Mouse (Mus musculus) adrenal gland, postnatal 36 days (tissue): Measurements from ENCODE around the gene Ung. TPM values are rescaled to one million over a fixed set of nuclear protein-coding genes. Genes with fewer than 3 reads are reported as not detected.

Experiments used
- DNase-seq, 2 experiments: peaks; one replicate each; pipeline ENCODE4 v3.0.0; 2021; ENCODE audit warnings: mixed read lengths in 1 of 2
- total RNA-seq, 2 experiments: library from RNA; stranded (reverse); gene quantifications; 2 replicates each; pipeline ENCODE4 v1.2.3; 2021

The Ung gene
- total RNA-seq, 2 experiments from 2014 or later, result 4.0 to 5.5 TPM

DNA sequence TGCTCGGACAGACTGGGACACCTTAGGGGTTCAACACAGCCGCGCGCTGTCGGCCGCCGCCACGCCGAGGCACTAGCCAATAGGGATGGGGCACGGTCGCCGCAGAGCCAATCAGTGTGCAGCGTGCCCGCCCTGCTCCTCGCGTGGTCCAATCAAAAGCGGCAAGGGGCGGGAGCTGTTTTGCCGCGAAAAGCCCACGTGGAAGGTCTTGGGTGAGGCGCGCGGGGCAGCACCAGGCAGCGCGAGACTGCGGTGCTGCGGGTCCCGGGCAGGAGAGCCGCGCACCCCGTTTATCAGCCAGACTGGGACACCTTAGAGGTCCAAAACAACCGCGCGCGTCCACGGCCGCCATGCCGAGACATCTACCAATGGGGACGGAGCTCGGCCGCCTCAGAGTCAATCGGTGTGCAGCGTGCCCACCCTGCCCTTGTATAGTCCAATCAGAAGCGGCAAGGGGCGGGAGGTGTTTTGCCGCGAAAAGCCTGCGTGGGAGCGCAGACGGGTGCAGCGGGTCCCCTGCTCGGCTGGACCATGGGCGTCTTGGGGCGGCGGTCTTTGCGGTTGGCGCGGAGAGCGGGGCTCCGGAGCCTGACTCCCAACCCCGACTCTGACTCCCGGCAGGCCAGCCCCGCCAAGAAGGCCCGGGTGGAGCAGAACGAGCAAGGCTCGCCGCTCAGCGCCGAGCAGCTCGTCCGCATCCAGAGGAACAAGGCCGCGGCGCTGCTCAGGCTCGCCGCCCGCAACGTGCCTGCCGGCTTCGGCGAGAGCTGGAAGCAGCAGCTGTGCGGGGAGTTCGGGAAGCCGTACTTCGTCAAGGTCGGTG is 723 bp downstream of the Ung start:
- DNase-seq, result peak; percentile 95 to 96

- peak in 1 of 2 experiments; percentile 73 for DNase-seq
Measured at GRCm38 (mm10) chr5:114131521-114131840, 1.3 kb downstream of the Ung start.

DNA sequence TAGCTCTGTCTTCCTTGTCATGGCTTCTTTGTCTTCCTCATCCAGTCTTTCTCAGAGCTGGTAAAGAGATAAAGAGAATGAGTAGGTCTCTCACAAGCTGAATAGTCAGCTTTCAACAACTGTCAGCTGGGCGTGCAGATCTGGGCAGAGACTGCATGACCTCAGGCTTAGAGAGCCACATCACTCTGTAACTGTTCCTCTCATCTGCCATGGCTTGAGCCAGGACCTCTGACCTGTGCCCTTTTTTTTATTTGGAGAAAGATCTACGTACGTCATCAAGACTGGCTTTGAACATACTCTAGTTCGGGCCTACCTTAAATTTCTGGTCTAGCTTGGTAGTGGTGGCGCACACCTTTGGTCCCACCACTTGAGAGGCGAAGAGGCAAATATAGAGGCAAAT is 2.7 kb downstream of the Ung start:
- no peak for DNase-seq

DNA sequence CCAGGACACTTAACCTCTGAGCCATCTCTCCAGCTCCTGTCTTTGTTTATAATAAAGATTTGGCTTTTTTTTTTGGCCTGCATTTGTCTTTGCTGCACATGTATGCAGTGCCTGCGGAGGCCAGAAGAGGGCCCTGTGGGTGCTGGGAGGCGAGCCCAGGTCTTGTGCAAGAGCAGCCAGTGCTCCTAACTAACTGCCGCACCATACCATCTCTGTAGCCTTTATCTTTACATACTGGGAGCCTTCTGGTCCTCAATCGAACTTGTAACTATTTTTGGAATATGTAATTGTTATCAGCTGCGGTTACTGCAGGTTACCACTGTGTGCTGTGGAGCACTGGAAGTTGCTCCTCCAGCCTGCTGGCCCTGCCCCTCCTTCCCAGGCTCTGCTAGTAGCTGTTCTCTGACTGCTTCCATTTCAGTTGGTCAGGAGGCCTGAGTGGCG is 3.9 kb downstream of the Ung start:
- DNase-seq, result peak; percentile 84 to 88

DNA sequence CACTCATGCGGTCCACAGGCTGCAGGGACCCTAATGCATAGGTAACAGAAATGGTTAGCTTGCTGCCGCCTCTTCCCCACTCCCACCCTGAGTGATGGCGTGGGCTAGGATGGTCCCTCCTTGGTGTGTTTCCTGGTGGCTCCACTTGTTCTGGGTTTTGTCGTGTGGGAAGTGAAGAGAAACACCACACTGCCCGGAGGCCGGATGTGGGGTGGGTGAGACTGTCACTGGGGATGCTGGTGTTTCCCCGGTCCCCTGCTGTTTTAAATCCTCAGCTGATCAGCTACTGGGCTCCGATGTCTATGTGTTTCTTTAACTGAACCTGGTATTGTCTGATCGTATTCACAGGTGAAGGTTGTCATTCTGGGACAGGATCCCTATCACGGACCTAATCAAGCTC is 5.3 kb downstream of the Ung start:
- no peak for DNase-seq

GRCm38 (mm10) chr5:114137481-114138276 is 7.5 kb downstream of the Ung start:
- DNase-seq, result peak in 1 of 2 experiments; percentile 29

DNA sequence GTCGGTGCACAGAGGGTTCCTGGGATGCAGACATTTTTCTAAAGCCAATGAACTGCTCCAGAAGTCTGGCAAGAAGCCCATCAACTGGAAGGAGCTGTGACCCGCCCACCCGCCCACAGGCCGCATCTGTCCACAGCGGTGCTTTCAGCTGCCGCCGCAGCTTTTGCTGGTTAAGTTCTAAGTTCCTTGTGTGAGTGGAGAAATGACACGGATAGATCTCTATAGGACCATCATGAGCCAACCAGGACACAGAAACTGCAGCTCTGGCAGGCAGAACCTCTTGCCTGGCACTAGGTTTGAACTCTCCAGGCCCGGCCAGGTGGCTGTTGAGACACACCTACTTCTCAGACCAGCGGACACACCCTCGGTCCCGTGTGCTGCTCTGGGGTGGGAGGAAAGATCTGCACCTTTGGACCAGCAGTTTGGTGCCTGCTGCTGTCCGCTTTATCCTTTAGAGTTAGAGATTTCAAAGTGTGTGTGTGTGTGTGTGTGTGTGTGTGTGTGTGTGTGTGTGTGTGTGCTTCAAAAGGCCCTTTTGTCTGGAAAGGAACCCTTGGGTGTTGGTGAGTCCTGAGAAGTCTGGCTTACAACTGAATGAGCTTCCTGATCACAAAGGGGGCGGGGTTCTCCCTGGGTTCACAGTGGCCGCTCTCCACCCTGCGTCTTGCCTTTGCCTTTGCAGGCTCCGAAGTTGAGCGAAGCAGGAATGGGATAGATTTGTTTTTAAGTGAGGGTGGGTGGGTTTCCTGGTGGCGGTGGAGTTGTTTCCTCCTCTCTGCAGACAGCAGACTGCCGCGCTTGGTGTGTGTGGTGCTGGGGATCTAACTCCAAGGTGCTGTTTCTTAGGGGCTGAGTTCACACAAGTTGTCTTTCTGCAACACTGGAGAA is 8.3 kb downstream of the Ung start:
- peak in 1 of 2 experiments; percentile 64 for DNase-seq

DNA sequence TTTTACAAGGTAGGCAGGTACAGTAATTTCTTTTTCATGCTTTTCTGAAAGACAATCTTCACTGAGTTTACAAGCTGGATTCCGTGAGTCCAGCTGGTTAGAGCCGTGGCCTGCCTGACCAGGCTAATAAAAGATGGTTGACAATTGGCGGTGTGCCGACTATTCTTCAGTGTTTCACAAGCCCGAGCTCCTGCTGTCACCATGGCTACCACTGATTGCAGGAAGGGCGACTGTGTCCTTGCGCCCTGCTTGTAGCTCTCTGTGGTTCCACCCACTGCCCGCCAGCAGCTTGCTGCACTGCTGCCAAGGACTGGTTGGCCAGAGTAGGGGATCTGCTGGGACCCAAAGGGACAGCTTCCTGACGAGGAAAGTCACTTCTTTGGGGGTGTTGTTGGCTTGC is 9.0 kb downstream of the Ung start:
- peak; percentile 90 to 93 for DNase-seq

DNA sequence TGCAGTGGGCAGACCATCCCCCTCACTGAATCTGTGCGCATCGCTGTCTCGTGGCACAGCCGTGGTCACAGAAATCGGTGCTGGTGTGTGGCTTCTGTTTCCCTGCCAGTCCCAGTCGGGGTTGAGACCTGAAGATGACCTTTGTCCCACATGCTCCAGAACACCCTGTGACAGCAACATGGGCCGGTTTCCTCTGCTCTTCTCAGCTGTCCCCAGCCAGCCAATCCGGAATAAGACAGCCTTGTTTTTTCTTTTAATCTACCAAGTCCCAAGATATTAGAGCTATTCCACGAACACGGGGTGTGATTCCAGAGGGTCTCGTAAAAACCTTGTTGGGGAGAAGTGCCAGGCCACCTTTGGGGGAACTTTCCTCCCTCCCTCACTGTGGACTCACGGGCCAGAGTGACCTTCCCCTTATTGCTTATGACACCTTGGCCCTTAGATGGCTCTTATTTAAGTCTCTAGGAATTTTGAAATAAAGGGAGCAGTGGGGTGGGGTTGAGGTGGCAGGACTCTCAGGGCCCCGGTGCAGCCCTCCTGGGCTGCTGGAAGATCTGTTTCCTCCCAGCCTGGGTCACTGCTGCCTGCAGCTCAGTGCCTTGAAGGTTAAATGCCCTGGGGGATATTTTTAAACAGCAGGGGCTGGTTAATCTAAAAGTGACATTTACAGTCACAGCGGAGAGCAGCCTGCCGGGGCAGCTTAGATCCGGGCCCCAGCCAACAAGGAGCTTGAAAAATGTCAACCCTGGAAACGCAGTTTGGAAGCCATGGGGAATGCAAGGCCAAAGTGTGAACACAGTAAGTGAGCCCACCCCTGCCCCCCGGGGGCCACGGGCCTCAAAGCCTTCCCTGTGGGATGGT is 16.1 kb downstream of the Ung start, which contains the start of gene Acacb:
Gene Acacb (plus strand): TSS at position 508 of the 861 bp plus-strand sequence.
- peak; percentile 52 to 66 for DNase-seq

DNA sequence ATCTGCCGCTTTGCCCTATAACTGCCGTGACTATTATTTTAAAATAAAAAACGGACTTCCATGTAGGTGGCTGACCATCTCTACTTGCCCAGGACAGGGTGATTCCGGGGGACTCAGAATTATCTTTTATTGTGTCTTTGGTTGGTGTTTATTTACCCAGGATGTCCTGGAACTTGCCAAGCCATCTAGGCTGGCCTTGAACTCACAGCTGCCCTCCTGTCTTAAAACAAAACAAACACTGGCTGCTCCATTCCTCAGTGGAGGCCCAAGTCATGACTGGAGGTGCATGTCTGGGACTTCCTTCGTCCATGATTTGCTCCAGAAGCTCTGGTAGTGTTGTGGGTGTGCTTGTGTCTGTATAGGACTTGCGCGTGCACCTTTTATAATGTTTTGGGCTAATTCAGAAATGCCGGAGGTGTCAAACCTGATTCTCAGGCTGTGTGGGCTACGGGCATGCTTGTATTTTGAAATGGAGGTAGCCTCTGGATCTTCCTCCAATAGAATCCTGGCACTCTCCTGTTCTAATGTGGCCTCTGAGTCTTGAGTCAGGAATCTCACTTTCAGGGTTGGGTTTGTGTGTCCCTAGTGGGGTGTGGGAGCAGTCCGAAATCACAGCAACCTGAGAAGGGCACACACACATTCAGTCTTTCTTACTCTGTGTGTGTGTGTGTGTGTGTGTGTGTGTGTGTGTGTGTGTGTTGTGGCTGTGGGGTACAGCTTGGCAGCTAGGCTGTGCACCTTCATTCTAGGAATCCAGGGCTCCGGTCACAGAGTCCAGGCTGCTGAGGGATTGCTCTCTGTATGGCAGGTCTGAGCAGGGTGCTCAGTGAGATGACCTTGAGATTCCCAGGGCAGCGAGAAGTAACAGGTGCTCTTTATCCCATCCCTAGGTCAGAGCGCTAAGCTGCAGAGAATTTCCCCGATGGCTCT is 17.1 kb downstream of the Ung start:
- peak in 1 of 2 experiments; percentile 37 for DNase-seq

DNA sequence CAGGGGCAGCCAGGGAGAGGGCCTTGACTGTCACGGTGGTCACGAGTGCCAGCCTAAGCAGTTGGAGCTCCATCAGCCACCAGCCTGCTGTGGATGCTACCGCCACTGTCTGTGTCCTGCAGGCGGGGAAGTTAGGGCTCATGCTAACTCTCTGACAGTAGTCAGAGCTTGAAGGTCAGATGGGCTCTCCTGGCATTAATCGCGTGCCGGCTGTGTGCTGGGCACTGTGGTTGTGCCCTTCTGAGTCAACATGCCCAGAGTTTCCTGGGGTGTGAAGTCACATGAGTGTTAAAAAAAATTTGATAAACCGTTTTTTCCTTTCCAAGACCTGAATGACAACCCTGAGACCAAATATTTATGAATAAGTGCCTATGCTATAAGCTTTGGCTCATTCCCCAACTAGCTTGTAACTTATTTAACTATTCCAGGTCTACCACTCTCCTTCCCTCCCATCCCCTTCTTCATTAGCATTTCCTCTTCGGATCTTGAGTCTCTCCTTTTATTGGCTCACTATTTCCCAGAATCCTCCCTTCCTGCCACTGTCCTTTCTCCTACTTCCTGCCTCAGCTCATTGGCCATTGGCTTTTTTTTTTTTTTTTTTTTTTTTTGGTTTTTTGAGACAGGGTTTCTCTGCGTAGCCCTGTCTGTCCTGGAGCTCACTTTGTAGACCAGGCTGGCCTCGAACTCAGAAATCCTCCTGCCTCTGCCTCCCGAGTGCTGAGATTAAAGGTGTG is 22.3 kb downstream of the Ung start:
- peak; percentile 66 to 78 for DNase-seq

- DNase-seq, result peak in 1 of 2 experiments; percentile 59
Measured at GRCm38 (mm10) chr5:114153490-114153889, 23.3 kb downstream of the Ung start.

GRCm38 (mm10) chr5:114154765-114155164 is 24.6 kb downstream of the Ung start:
- DNase-seq, result no peak

DNA sequence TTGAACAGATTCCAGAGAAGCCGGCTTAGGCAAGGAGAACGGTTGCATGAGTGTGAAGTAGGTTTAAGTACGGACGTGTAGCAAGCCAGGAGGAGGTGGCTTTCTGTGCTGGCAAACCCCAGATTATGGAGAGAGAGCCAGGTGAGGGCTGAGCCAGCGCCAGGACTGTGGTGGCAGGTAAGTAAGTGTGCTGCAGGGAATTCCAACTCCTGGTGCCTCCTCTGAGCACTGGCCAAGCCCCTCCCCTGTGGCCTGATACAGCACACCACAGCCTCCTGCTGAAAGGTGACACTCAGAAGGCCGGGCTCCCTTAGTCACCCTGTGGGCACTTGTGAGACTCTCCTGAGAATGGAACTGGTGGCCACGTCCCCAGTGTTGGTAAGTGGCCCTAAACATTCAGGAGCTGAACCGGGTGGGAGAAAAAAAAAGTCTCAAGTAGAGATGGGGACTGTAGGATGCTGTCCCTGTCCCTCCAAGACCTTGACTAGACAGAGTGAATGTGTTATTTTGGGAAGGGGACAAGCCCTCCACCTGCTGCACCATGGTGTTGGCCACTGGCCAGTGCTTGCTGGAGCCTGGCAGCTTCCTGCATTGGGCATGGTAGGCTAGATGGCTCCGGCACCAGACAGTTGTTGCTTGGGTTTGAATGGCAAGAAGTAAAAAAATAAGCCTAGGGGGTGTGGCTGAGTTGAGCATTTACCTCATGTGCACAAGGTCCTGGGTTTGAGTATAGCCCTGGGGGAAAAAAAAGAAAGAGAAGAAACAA is 25.2 kb downstream of the Ung start:
- no peak for DNase-seq

- DNase-seq, result peak in 1 of 2 experiments; percentile 54
Measured at GRCm38 (mm10) chr5:114157236-114157635, 27.1 kb downstream of the Ung start.

- no peak for DNase-seq
Measured at GRCm38 (mm10) chr5:114161424-114161823, 31.2 kb downstream of the Ung start.

DNA sequence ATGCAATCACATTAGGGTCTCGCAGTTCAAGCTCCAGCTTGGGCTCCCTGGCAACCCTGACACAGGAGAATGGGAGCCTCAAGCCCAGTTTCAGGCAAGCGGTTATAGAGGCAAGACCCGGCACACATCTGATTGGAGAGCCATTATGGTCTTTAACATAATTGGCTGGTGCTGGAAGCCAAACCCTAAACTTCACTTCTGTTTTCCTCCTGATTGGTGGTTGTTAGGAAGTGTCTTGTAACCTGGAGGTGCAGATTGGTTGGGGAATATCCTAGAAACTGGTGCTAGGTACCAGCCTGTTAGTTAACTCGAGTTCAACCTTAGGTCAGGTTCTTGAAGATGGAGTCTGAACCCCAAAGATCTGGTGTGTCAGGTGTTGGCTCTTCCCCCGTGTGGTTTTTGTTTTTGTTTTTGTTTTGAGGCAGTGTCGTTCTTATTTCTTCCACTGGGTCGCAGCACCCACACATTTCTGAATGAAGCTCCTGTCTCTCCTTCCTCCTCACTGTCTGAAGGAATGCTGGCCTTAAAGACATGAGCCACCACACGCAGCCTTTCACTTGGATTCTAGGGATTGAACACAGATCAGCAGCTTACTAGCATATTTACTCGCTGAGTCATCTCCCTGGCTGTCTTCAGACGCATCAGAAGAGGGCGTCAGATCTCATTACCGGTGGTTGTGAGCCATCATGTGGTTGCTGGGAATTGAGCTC is 32.1 kb downstream of the Ung start:
- no peak for DNase-seq
